Mouse (Mus musculus): ENCODE data around the gene Slc25a16.
A peak's percentile ranks its signal among the peaks of the same experiment; 100 is the strongest.
"Not testable (repeated sequence)": the region's sequence is repeated elsewhere in the genome, so short reads cannot be mapped to it uniquely, and the experiment has no call there.

Slc25a16 gene

DNA sequence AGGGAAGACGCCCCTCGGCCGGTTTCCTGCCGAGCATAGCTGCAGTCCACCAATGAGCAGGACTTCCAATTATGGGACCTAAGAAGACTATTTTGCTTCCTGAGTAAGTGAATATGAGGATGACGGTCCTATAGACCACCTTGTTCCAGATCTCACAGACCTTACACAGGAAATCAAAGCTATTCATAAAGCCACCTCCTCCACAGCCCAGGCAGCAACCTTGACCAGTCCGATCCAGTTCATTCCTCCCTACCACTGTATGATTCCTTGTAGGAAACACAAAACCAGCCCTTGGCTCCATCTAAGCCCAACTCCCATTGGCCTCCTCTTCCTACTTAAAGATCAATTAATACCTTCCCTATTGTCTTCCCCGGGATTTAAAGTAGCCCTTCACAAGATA lies 14.1 kb upstream of the Slc25a16 start:
- DNase-seq = no peak

DNA sequence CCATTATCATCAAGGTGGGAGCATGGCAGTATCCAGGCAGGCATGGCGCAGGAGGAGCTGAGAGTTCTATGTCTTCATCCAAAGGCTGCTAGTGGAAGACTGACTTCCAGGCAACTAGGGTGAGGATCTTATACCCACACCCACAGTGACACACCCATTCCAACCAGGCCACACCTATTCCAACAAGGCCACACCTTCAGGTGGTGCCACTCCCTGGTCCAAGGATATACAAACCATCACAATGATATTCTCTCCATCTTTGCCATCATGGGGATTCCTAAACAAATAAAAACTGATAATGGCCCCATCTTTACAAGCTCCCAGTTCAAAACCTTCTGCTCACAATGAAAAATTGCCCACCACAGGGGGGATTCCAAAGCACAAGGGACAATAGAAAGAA lies 11.5 kb upstream of the Slc25a16 start, which contains the start of gene Tet1:
Tet1 (minus strand) TSS at position 101 of the 400 bp plus-strand sequence.
- DNase-seq = not testable (repeated sequence)

DNA sequence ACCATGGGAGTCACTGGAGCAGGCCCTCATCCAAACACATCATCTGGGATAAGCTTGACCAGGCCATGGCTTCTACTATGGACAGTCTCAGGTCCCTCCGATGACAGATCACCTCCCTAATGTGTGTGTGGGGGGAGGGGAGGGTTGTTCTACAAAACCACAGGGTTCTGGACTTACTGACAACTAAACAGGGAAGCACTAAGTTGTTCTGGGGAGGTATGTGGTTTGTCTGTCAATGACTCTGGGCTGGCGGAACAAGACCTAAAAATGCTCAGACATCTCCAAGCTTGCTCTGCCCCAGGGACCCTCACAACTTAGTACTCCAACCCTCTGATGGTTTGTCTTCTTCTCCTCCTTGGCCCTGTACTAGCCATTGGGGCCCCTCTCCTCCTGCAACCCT lies 9.3 kb upstream of the Slc25a16 start:
- no peak for DNase-seq

DNA sequence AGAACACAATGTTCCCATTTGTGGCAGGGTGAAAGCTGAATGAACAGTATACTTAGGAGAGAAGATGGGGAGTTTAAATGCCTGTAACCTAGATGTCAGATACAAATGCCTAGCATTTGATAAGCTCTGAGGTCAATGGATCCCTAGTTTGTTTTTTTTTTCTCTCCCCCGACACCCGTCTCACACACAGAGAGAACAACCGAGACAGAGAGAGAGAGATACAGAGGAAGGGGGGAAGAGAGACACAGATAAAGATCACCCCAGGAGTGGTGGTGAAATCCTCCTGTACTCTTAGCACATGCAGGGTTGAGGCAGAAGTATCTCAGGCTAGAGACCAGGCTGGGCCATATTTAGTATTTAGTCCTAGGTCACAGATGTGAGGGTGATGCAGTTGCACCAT lies 1.4 kb upstream of the Slc25a16 start:
- no peak for DNase-seq

DNA sequence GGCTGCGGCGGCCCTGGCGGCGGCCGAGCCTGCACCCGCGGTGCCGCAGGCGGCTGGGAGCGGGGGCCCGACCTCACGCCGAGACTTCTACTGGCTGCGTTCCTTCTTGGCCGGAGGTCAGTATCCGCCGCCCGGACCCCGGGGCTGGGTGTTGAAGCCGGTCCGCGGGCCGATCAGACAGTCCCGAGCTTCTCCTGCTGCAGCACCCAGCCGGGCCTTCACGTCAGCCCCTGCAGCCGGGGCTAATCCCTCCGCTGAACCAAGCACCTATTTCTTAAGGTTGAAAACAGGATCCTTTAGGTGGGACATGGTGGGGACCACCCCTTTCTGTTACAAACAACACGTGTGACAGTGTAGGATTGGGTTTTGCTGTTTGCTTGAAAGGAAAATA lies 328 bp downstream of the Slc25a16 start:
- DNase-seq = peak; percentile 12

DNA sequence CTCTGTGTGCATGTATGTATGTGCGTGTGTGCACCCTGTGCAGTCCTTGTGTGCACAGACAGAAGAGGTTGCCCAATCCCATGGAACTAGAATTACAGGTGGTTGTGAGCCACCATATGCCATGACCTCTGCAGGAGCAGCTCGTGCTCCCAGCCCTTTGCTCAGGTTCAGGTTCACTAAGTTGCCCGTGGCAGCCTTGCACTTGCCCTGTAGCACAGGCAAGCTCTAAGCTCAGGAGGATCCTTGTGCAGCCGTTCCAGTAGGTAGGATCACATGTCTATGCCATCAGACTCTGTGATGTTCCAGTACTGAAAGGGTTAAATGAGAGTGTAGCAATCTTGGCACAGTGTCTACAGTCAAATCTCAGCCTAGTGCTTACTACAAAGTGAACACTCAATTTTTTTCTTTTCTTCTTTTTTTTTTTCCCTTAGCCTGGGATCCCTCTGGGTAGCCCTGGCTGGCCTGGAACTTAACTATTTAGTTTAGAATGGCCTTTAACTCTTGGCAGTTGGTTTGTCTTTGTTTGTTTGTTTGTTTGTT lies 3.7 kb downstream of the Slc25a16 start:
- no peak for DNase-seq

DNA sequence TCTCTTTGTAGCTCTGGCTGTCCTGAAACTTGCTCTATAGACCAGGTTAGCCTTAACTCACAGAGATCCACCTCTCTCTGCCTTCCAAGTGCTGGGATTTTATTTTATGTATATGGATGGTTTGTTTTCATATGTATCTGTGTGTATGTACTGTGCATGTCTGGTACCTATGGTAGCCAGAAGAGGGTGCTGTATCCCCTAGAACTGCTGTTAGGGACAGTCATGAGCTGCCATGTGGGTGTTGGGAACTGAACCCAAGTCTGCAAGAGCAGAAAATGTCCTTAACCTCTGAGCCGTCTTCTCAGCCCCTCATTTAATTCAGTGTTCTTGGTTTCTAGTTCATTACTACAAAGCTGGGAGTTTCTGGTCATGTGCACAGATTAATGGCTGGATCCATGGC lies 11.9 kb downstream of the Slc25a16 start:
- no peak for DNase-seq

DNA sequence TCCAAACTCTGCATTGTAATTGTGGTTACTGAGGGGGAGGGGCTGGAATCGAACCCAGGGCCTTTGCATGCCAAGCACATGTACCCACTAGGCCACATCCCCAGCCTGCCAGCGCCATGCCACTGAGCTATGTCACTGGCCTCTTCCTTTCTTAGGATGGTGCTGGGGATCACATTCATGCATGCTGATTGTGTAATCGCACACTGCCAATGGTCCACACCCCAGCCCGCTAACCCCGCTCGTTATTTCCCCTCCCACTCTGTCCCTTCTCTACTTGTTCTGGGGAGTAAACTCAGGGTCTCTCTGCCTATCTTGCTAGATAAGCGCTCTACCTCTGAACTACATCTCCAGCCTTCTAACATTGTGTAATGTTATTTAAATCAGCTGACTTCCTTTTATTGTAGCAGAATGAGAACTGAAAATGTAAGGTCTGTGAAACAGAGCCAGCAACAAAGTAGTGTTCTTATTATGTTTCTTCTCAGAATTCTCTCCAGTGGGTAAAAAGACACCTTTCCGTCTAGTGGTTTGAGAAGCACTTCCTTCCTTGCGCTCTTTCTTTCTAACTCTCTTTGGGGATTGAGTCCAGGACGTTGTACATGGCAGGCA lies 24.6 kb downstream of the Slc25a16 start:
- no peak for DNase-seq

DNA sequence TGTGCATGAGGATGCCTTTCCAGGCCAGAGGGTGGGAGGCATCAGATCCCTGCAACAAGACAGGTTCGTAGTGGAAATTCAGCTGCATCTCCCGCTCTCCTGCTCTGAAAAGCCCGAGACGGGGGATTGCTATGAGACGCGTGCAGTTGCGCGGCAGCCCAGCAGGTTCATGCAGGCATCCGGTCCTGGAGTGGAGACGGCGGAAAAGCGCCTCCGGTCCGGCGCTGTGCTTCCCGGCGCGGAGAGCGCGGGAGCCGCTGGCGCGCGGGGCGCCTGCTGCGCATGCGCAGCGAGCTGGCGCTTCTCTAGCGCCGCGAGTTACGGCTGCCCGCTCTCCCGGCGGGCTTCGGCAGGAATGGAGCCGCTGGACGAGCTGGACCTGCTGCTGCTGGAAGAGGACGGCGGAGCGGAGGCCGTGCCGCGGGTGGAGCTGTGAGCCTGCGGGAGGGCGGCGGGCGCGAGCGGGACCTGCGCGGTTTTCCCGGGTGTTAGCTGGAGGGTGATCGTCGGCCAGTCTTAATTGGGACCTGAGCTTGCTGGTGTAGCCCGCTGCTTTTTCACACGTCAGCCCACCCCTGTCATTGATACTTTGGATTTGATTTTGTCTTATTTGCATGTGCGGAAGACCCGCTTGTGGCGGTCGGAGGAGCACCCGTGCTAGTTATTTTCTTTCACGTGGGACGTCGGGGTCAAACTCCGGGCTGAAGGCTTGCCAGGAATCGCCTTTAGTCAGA lies 26.5 kb downstream of the Slc25a16 start, which contains the start of gene Dna2:
Dna2 (plus strand) TSS at position 289 of the 734 bp plus-strand sequence.
- peak; percentile 95 for DNase-seq

DNA sequence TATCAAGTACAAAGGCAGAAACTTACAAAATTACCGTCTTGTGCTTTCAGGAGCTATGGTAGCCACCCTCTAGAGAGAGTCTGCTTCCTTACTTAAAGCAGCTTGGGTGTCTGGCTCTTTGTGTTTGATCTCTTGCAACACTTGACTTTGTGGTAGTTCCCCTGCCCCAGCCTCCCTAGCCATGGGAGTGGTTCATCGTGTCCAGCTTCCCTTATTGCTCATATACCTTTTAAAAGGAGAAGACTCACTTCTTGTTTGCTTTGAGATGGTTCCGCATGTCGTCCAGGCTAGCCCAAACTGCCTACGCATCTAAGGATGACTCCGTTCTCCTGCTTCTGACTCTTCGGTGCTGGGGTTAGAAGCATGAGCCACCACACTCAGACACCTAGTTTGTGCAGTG lies 28.1 kb downstream of the Slc25a16 start:
- no peak for DNase-seq

DNA sequence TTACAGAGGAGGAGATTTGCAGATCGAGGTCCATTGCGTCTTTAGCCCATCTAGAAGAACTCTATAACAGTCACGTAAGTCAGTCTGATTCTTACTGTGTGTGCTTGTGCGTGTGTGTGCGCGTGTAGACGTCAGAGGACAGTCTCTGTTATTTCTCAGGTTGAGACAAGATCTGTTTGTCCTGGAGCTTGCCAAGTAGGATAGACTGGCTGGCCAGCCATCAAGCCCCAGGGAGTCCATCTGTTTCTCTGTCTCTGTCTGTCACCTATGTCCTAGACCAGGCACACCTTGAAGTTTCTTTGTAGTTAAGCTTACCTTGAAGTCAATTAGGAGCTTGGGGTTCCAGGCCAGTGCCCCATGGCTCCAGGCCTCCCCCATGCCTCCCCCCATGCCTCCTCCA lies 43.5 kb downstream of the Slc25a16 start:
- no peak for DNase-seq

DNA sequence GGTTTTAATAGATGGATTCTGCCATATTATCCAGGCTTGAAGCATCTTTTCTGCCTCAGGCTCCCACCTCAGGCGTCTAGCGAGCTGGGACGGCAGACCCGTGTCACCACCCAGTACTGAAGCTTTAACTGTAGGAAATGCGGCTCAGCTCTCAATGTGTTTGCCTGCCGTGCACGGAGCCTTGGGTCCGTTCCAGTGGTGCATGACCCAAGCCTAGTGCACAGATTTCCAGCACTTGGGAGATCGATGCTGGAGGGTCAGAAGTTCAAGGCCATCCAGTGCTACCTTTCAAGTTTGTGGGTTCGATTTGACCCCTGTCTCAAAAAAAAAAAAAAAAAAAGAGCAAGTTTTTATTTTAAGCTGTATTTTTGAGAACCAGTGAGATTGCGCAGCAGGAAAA lies 45.4 kb downstream of the Slc25a16 start:
- no peak for DNase-seq

DNA sequence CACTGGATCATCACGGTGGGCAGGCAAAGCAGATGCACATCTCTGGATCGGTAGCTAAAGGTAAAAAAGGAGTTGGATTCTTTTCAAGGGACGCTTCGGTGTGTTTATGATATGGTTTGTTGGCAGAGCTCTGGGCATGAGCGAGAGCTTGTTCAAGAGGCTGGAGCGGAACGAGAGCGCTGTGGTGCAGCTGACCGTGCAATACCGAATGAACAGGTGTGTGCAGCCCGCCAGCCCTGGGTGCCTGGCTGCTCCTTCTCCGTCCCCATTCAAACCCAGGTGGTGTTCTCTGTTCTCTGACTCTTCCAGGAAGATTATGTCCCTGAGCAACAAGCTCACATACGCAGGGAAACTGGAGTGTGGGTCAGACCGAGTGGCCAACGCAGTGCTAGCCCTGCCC lies 45.9 kb downstream of the Slc25a16 start:
- DNase-seq = no peak

DNA sequence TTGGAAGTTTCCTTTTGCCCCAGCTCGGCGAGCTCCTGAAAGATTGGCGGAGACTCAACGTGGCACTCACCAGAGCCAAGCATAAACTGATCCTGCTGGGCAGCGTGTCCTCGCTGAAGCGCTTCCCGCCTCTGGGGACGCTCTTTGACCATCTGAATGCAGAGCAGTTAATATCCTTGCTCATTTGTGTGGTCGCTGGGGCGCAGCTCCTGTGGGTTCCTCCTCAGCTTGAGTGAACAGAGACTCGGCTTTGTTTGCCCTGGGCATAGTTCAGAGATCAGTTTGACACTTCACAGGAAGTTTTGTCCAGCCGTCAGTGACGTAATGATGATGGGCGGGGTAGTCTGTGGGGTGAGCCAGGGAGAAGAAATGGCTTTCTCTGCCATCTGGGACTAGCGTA lies 51.4 kb downstream of the Slc25a16 start:
- DNase-seq = peak; percentile 7

DNA sequence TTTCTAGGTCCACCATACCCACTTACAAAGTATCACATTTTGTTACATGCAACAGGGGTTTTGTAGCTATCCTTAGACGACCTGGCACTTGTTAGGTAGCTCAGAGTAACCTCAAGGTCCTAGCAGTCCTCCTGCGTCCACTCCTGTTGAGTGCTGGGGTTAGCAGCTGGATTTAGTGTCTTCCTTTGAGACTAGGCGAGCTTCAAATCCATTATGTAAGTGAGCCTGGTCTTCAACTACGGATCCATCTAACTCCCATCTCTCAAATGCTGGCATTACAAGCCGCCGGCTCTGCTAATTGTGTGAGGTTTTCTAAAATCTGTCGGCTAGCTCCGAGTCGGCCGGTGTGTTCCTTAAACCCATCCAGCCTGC lies 59.2 kb downstream of the Slc25a16 start:
- DNase-seq = no peak

DNA sequence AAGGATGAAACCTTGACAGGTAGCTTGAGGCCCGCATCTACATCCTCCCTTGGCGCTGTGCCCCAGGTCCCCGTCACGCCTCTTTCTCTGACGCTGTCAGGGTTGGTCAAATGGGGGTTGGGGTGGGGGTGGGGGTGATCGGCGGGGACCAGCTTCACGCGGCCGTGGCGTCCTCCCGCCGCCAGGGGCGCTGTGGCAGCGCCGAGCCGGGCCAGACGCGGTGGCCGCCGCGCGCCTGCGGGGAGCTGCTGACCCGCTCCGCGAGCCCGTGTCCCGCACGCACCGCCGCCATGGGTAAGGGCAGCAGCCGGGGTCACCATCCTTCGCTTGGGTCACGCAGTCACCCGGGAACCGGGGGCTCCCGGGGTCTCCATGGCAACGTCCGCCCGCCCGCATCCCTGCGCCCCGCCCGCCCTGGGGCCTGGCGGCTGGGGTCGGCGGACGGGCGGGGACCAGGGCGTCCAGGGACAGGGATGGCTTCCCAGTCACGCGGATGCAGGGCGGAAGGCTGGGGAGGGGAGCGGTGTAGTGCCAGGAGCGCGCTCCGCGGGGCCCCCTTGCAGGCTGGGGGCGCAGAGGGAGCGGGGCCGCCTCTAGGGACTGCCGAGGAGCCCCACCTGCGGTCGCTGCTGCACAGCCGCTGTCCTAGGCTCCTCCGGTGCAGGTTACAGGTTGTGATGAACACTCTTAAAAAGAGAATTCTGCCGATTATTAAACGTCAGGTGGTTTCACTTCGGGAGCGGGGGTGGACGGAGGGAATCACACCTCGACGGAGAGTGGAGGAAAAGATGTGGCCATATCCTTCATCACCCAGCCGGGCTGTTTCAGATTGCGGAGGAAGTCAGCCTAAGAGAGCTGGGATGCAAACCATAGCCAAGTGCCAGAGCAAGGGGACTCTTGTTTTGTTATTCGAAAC lies 59.9 kb downstream of the Slc25a16 start, which contains the start of gene Rufy2:
Rufy2 (plus strand) TSS at position 185 of the 916 bp plus-strand sequence.
- DNase-seq = peak; percentile 90

DNA sequence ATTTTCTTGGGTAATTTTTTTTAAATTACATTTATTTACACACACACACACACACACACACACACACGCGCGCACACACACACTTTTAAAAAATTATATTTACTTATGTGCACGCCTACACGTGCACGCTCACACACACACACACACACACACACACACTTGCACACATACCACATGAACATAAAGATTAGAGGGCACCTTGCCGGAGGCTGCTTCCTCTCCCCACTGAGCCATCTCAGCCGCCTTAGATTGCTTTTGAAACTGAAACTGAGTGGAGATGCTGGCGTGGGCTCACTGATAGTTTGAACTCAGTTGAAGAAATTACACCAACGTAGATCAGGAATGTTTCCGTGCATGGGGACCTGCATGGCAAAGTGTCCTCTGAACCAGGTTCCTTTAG lies 63.6 kb downstream of the Slc25a16 start:
- DNase-seq = no peak

DNA sequence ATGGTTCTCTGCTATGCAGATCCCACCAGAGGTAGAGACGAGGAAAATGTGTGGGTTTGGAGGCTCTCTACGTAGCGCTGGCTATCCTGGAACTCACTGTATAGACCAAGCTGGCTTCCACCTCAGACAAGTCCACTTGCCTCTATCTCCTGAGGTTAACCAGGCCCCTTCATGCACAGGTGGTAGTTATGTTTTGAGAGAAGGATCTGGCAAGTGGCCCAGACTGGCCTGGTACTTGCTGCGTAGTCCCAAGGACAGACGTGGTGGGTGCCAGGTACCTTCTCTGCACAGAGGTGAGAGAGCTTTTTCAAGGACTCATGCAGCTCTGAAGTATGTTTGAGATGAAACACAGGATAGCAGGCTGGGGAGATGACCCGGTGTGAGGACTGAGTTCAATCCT lies 64.1 kb downstream of the Slc25a16 start:
- no peak for DNase-seq

DNA sequence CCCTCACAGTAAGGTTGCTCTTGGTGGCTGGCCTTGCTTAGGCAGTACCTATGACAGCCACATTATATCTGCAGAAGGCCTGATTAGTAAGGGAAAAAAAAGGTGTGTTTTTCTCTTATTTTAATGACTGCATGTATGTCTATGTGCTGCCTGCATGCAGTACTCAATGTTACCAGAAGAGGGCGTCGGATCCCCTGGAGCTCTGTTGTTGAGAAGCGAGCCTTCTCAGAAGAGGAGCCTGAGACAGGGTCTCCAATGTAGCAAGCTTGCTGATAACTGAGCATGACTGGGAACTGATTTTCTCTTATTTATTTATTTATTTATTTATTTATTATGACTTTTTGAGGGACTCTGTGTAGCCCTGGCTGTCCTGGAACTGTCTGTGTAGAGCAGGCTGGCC lies 66.9 kb downstream of the Slc25a16 start:
- peak; percentile 38 for DNase-seq

DNA sequence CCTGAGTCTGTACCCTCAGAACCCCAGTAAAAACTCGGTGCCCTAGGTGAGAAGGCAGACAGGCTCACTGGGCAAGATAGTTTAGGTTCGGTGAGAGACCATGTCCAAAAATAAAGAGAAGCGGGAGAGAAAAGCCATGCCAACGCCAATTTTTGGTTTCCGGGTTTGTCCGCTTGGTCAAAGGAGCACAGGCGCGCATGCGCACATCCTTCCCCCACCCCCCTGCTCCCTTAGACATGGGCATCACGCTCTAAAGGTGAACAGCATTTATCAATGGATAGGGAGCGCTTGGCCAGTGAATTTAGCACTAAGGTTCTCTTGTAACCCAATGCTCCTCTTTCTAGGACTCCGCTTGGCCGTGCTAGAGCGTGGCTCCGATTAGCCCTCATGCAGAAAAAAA lies 70.2 kb downstream of the Slc25a16 start:
- DNase-seq = no peak

DNA sequence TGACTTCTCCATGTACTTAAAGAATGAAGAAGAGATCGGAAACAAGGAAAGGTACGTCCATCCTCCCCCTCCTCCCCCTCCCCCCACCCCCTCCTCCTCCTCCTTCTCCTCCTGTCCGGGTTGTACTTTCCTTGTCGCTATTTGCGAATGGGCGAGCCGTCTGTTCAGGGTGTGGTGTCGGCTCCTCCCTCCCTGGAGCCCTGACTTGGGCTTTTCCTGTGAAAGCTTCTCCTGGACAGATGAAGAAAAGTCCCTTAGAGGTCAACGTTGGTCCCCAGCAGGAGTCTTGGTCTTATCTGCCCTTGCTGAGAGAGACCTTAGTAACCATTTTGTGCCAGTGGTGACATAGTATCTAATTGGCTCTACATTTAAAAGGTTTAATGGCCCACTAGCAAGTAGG lies 73.6 kb downstream of the Slc25a16 start:
- DNase-seq = no peak
